Mouse (Mus musculus) forebrain, embryonic 14.5 days (tissue): Measurements from ENCODE around the gene Gm4131. TPM values are rescaled to one million over a fixed set of nuclear protein-coding genes. Genes with fewer than 3 reads are reported as not detected.
"Not testable (repeated sequence)": the region's sequence is repeated elsewhere in the genome, so short reads cannot be mapped to it uniquely, and the experiment has no call there.

Experiments
- ATAC-seq: fragments of 200-750 bp; cut with Nextera tagmentation; 2 replicates; pipeline ENCODE4 v1.8.0; 2017; ENCODE audit warnings: mild to moderate bottlenecking, moderate library complexity
- DNase-seq: peaks from one replicate; pipeline ENCODE4 v3.0.0-alpha.2; 2015; ENCODE audit warnings: low spot score
- H3K27ac ChIP-seq: fragments of 300-500 bp; sonication (generic); 2 replicates; pipeline ENCODE4 v1.5.1; 2014; ENCODE audit warnings: low read depth, mild to moderate bottlenecking, control low read depth, low read length, moderate library complexity
- H3K27me3 ChIP-seq: fragments of 300-500 bp; sonication (generic); replicated peaks from 2 replicates; pipeline ENCODE4 v1.6.1; 2014; ENCODE audit warnings: low read length, control low read depth, mixed read lengths; ENCODE audit not compliant: control insufficient read depth, insufficient read depth
- H3K36me3 ChIP-seq: fragments of 300-500 bp; sonication (generic); 2 replicates; pipeline ENCODE4 v1.6.1; 2014; ENCODE audit warnings: low read length, control low read depth; ENCODE audit not compliant: control insufficient read depth, insufficient read depth
- H3K4me1 ChIP-seq: fragments of 300-500 bp; sonication (generic); 2 replicates; pipeline ENCODE4 v1.6.1; 2014; ENCODE audit warnings: antibody characterized with exemption, low read length, control low read depth; ENCODE audit not compliant: control insufficient read depth, insufficient read depth
- H3K4me2 ChIP-seq: fragments of 300-500 bp; sonication (generic); 2 replicates; pipeline ENCODE4 v1.6.1; 2014; ENCODE audit warnings: mild to moderate bottlenecking, control low read depth, low read length
- H3K4me3 ChIP-seq: fragments of 300-500 bp; sonication (generic); 2 replicates; pipeline ENCODE4 v1.5.1; 2014; ENCODE audit warnings: low read depth, low read length, control low read depth
- H3K9ac ChIP-seq: fragments of 300-500 bp; sonication (generic); 2 replicates; pipeline ENCODE4 v1.6.1; 2014; ENCODE audit warnings: mild to moderate bottlenecking, low read length, control low read depth, moderate library complexity
- H3K9me3 ChIP-seq: fragments of 300-500 bp; sonication (generic); replicated peaks from 2 replicates; pipeline ENCODE4 v1.6.1; 2016; ENCODE audit warnings: low read length, control low read depth, mixed read lengths; ENCODE audit not compliant: control insufficient read depth
- WGBS: fragments of 180-500 bp; shearing (Covaris S2); extraction: QIAGEN DNeasy Blood & Tissue Kit; methylation state at CpG from one replicate; pipeline ENCODE4 v1.1.7; 2014; 5-methylcytosine and 5-hydroxymethylcytosine counted together
- polyA plus RNA-seq: library from polyadenylated mRNA; unstranded; fragments of >200 nt; fragmentation: Nextera tagmentation; extraction: Ambion mirVana; gene quantifications from 2 replicates; pipeline ENCODE4 v1.2.1, GENCODE M21; 2014

Gene Gm4131
- not detected in 2 replicates for polyA plus RNA-seq

- H3K27me3 ChIP-seq, ATAC-seq, DNase-seq, H3K36me3 ChIP-seq, H3K27ac ChIP-seq, H3K4me3 ChIP-seq, H3K9me3 ChIP-seq, H3K9ac ChIP-seq, H3K4me2 ChIP-seq: not testable (repeated sequence)
- 58% methylated on average over 9 of the region's 9 CpGs for WGBS
- peaks cover 14% of the 10 kb centered on the region; the same call in 1 of the 2 replicates for H3K4me1 ChIP-seq
These were observed at the start of gene Gm4131 for GRCm38 (mm10) chr14:62566821-62567220. Gm4131 (minus strand) TSS chr14:62566921.

DNA sequence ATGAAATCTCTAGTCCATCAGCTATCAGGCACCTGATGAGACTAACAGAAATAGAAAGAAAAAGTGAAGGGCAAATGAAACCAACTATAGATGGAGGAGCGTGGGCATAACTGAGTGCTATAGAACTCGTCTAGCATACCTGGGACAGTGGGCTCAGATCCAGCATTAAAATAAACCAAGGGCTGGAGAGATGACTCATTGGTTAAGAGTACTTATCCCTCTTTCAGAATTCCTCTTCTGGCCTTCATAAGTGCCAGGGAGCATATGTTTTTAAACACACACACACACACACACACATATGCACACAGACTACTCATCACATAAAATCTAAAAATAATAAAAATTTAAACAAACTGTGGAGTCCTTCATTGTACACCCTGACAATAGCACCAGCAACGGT lies 43.2 kb upstream of the Gm4131 start:
- H3K9ac ChIP-seq = no peak overlapping the region
- 0 out of 2 replicates have a peak, but pooled peaks cover 2% of the 10 kb centered on the region for H3K4me1 ChIP-seq
- no peak overlapping the region for H3K4me2 ChIP-seq
- no peak overlapping the region for H3K27ac ChIP-seq
- H3K27me3 ChIP-seq = no peaks in the 10 kb centered on the region
- ATAC-seq (no peak), DNase-seq (no peak)
- no peaks in the 10 kb centered on the region for H3K9me3 ChIP-seq
- 83% methylated on average over 3 of the region's 3 CpGs for WGBS
- H3K4me3 ChIP-seq = no peak overlapping the region
- peaks cover 5% of the 10 kb centered on the region for H3K36me3 ChIP-seq

DNA sequence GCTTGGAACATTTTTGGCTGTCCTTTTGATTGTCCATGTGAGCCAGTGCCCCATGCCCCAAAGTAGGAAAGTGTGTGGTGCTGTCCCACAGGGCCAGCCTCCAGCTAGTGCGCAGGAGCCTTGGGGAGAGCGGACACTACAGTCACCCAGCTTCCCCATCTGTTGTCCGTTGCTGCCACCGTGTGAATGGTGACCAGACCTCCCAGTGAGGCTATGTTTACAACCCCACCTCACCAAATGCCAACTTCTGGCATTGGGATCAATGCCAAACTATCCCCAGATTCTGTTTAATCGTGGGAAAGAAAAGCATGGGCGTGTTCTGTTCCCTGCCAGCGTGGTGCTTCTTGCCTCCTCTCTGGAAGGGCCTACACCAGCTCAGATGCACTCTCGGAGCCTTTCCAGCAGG lies 41.1 kb upstream of the Gm4131 start:
- DNase-seq = peak; percentile 62
- Histone ChIP-seq H3K4me3 (no peak overlapping the region), H3K9ac (no peak overlapping the region), H3K27ac (no peak overlapping the region), H3K4me2 (no peak overlapping the region), H3K9me3 (no peaks in the 10 kb centered on the region), H3K36me3 (peaks cover 5% of the 10 kb centered on the region), H3K27me3 (no peaks in the 10 kb centered on the region), H3K4me1 (0 out of 2 replicates have a peak, but pooled peaks cover 2% of the 10 kb centered on the region)
- WGBS = 48% methylated on average over 8 of the region's 8 CpGs
- ATAC-seq = peak; percentile 52

DNA sequence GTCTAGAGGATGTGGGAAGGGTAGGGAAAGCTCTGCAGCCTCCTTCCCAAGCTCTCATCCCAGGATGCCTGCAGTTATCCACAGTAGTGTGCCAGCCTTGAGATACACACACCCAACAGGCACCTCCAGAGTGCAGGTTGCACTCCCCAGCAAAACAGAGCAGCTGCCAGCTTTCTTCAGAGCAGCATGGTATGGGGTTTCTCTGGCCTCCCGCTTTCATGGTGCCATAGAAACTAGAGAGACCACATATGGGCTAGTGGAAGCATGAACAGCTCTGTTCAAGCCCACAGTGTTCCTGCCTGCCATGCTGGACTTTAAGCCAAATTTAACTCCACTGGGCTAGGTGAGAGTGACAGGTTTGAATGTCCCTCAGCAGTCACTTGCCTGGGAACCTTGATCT lies 36.1 kb upstream of the Gm4131 start:
- Histone ChIP-seq H3K9ac (no peak overlapping the region), H3K36me3 (peaks cover 5% of the 10 kb centered on the region), H3K4me1 (peaks cover 5% of the 10 kb centered on the region; the same call in 1 of the 2 replicates), H3K4me3 (no peak overlapping the region), H3K27ac (no peak overlapping the region), H3K9me3 (no peaks in the 10 kb centered on the region), H3K4me2 (no peak overlapping the region), H3K27me3 (no peaks in the 10 kb centered on the region)
- 84% methylated on average over 1 of the region's 1 CpGs for WGBS
- ATAC-seq = no peak
- no peak for DNase-seq

DNA sequence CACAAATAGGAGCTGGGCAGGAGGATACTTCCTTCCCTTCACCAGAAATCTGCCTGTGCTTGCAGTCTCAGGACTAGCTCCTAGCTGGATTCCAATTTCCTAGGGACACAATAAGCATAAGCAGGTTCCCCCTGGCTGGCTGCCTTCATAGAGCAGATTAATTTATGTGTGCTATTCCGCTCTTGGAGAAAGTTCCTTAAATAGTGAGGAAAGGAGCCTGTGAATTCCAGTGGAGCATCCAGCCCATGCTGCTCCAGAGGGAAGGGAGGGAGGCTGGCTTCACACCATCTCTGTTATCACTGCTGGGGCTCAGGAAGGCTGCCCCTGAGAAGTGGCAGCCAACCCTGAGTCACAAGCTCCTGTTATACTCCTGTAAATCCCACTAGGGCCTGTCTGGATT lies 35.5 kb upstream of the Gm4131 start:
- H3K27ac ChIP-seq = no peak overlapping the region
- 37% methylated on average over 1 of the region's 1 CpGs for WGBS
- no peak overlapping the region for H3K4me3 ChIP-seq
- peak; percentile 25 for DNase-seq
- H3K4me2 ChIP-seq = no peak overlapping the region
- H3K27me3 ChIP-seq = no peaks in the 10 kb centered on the region
- H3K4me1 ChIP-seq = peaks cover 3% of the 10 kb centered on the region; the same call in 1 of the 2 replicates
- H3K9ac ChIP-seq = no peak overlapping the region
- H3K9me3 ChIP-seq = no peaks in the 10 kb centered on the region
- no peak for ATAC-seq
- peaks cover 3% of the 10 kb centered on the region for H3K36me3 ChIP-seq

DNA sequence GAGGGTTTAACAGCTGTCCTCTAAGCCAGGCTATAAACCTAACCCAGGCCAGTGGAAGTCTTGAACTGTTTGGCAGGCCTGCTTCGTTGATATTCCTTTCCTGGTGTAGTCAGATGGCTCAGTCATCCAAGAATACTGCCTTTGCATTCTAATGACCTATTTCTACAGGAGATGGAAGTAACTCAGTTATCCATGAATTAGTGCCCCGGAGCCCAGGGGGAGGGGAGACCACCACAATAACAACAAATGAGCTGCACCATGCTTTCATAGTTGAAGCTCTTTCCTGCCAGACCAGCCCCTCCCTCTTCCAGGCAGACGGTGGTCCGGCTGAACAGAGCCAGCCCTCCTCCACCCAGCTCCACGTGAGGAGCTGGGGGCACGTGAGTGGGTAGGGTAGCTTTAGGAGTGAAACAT lies 33.4 kb upstream of the Gm4131 start:
- Histone ChIP-seq H3K9ac (no peak overlapping the region), H3K4me3 (no peak overlapping the region), H3K4me1 (peaks cover 3% of the 10 kb centered on the region; the same call in 1 of the 2 replicates), H3K27ac (no peak overlapping the region), H3K27me3 (no peaks in the 10 kb centered on the region), H3K4me2 (no peak overlapping the region), H3K36me3 (no peaks in the 10 kb centered on the region), H3K9me3 (no peaks in the 10 kb centered on the region)
- ATAC-seq = peak; percentile 83
- DNase-seq = peak; percentile 70
- 12% methylated on average over 6 of the region's 6 CpGs for WGBS

DNA sequence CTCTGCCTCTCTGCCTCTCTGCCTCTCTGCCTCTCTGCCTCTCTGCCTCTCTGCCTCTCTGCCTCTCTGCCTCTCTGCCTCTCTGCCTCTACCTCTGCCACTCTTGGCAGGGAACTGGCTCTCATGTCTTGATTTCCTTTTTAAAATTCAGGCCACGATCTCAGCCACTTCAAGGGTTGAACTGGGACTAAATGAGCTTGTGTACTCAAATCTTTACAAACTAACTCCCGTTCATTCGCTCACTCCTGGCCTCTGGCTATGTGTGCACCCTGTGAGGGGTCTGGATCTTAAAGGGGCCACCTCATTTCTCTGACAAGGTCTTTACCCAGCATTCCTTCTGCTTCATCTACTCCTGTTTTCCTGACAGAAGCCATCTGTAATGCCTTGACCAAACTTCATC lies 18.6 kb upstream of the Gm4131 start:
- no peak overlapping the region for H3K9ac ChIP-seq
- no peak overlapping the region for H3K4me2 ChIP-seq
- ATAC-seq = peak; percentile 85
- no peaks in the 10 kb centered on the region for H3K27me3 ChIP-seq
- peaks cover 30% of the 10 kb centered on the region for H3K4me1 ChIP-seq
- peak; percentile 95 for DNase-seq
- 1% methylated on average over 3 of the region's 3 CpGs for WGBS
- peaks cover 6% of the 10 kb centered on the region; the same call in 1 of the 2 replicates for H3K36me3 ChIP-seq
- no peaks in the 10 kb centered on the region for H3K9me3 ChIP-seq
- H3K27ac ChIP-seq = peak overlapping the region; percentile 88
- H3K4me3 ChIP-seq = no peak overlapping the region

DNA sequence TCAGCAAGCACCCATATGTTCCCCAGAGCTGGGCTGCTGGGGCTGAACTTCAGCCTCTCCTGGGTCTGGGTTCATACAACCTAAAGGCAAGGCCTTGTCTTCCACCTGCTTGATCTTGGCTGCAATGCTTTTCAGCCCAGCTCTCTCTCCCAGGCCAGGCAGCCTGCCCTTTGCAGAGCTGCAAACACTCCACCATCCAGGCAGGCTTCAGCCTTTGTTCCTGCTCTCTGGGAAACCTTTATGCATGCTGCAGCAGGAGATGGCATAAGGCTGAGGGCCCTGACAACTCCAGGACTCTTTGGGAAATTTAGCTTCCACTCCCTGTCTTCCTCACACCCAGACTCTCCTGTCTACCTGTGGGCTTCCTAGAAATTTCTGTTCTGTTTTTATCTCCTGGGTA lies 17.9 kb upstream of the Gm4131 start:
- Histone ChIP-seq H3K9ac (peak overlapping the region; percentile 30; the same call in 1 of the 2 replicates), H3K36me3 (peaks cover 6% of the 10 kb centered on the region; the same call in 1 of the 2 replicates), H3K4me3 (no peak overlapping the region), H3K9me3 (no peaks in the 10 kb centered on the region), H3K4me1 (peaks cover 30% of the 10 kb centered on the region), H3K4me2 (no peak overlapping the region), H3K27me3 (no peaks in the 10 kb centered on the region), H3K27ac (peak overlapping the region; percentile 88)
- peak; percentile 44 for DNase-seq
- peak; percentile 45 for ATAC-seq

- H3K4me1 ChIP-seq = peaks cover 30% of the 10 kb centered on the region
- ATAC-seq (no peak), DNase-seq (no peak)
- no peaks in the 10 kb centered on the region for H3K9me3 ChIP-seq
- no peak overlapping the region for H3K4me3 ChIP-seq
- H3K27ac ChIP-seq = peak overlapping the region; percentile 64
- peak overlapping the region; percentile 32; the same call in 1 of the 2 replicates for H3K9ac ChIP-seq
- no peaks in the 10 kb centered on the region for H3K27me3 ChIP-seq
- WGBS = 6% methylated on average over 9 of the region's 9 CpGs
- H3K36me3 ChIP-seq = no peaks in the 10 kb centered on the region
- no peak overlapping the region for H3K4me2 ChIP-seq
These were observed 15.0 kb upstream of the Gm4131 start for GRCm38 (mm10) chr14:62581768-62582167.
